Mouse (Mus musculus) limb, embryonic 13.5 days (tissue): ENCODE data around the gene Prm3. TPM values are rescaled to one million over a fixed set of nuclear protein-coding genes. Genes with fewer than 3 reads are reported as not detected.

Source experiments
- ATAC-seq: fragments of 200-750 bp; cut with Nextera tagmentation; 2 replicates; pipeline ENCODE4 v1.8.0; 2017; ENCODE audit warnings: low read depth, moderate number of reproducible peaks, moderate TSS enrichment; ENCODE audit not compliant: low FRiP score
- H3K27ac ChIP-seq: fragments of 300-500 bp; sonication (generic); 2 replicates; pipeline ENCODE4 v1.5.1; 2015; ENCODE audit warnings: inconsistent platforms, mild to moderate bottlenecking, moderate library complexity
- H3K27me3 ChIP-seq: fragments of 300-500 bp; sonication (generic); 2 replicates; pipeline ENCODE4 v1.6.1; 2015; ENCODE audit warnings: mild to moderate bottlenecking, inconsistent platforms
- H3K36me3 ChIP-seq: fragments of 300-500 bp; sonication (generic); 2 replicates; pipeline ENCODE4 v1.6.1; 2015; ENCODE audit warnings: inconsistent platforms, mild to moderate bottlenecking, moderate library complexity
- H3K4me1 ChIP-seq: fragments of 300-500 bp; sonication (generic); 2 replicates; pipeline ENCODE4 v1.6.1; 2015; ENCODE audit warnings: inconsistent platforms
- H3K4me2 ChIP-seq: fragments of 300-500 bp; sonication (generic); replicated peaks from 2 replicates; pipeline ENCODE4 v1.6.1; 2015; ENCODE audit warnings: inconsistent platforms, mild to moderate bottlenecking, moderate library complexity
- H3K4me3 ChIP-seq: fragments of 300-500 bp; sonication (generic); 2 replicates; pipeline ENCODE4 v1.5.1; 2015; ENCODE audit warnings: moderate library complexity, mild to moderate bottlenecking, inconsistent platforms
- H3K9ac ChIP-seq: fragments of 300-500 bp; sonication (generic); 2 replicates; pipeline ENCODE4 v1.6.1; 2015; ENCODE audit warnings: mild to moderate bottlenecking, inconsistent platforms
- H3K9me3 ChIP-seq: fragments of 300-500 bp; sonication (generic); 2 replicates; pipeline ENCODE4 v1.6.1; 2016; ENCODE audit warnings: inconsistent platforms
- WGBS: fragments of 180-500 bp; shearing (Covaris S2); methylation state at CpG from one replicate; pipeline ENCODE4 v1.1.7; 2015; 5-methylcytosine and 5-hydroxymethylcytosine counted together
- polyA plus RNA-seq: library from polyadenylated mRNA; unstranded; fragments of >200 nt; fragmentation: Nextera tagmentation; extraction: Ambion mirVana; gene quantifications from 2 replicates; pipeline ENCODE4 v1.2.1, GENCODE M21; 2015

The Prm3 gene
- polyA plus RNA-seq, 1 experiment from 2014 or later: not detected

GRCm38 (mm10) chr16:10767158-10767557 lies 23.6 kb downstream of the Prm3 start:
- no peaks in the 10 kb centered on the region for H3K27me3 ChIP-seq
- ATAC-seq: no peak
- no peak overlapping the region for H3K4me2 ChIP-seq
- WGBS: 56% methylated on average over 4 of the region's 4 CpGs
- H3K4me3 ChIP-seq: no peak overlapping the region
- no peak overlapping the region for H3K9ac ChIP-seq
- no peaks in the 10 kb centered on the region for H3K9me3 ChIP-seq
- no peak overlapping the region for H3K27ac ChIP-seq
- peaks cover 27% of the 10 kb centered on the region for H3K4me1 ChIP-seq
- no peaks in the 10 kb centered on the region for H3K36me3 ChIP-seq

GRCm38 (mm10) chr16:10764323-10764722 lies 26.4 kb downstream of the Prm3 start:
- H3K4me3 ChIP-seq: no peak overlapping the region
- no peaks in the 10 kb centered on the region for H3K27me3 ChIP-seq
- no peak overlapping the region for H3K9ac ChIP-seq
- no peaks in the 10 kb centered on the region for H3K36me3 ChIP-seq
- no peak for ATAC-seq
- H3K4me1 ChIP-seq: peaks cover 7% of the 10 kb centered on the region; the same call in 1 of the 2 replicates
- 72% methylated on average over 2 of the region's 2 CpGs for WGBS
- H3K27ac ChIP-seq: no peak overlapping the region
- H3K4me2 ChIP-seq: no peak overlapping the region
- no peaks in the 10 kb centered on the region for H3K9me3 ChIP-seq

DNA sequence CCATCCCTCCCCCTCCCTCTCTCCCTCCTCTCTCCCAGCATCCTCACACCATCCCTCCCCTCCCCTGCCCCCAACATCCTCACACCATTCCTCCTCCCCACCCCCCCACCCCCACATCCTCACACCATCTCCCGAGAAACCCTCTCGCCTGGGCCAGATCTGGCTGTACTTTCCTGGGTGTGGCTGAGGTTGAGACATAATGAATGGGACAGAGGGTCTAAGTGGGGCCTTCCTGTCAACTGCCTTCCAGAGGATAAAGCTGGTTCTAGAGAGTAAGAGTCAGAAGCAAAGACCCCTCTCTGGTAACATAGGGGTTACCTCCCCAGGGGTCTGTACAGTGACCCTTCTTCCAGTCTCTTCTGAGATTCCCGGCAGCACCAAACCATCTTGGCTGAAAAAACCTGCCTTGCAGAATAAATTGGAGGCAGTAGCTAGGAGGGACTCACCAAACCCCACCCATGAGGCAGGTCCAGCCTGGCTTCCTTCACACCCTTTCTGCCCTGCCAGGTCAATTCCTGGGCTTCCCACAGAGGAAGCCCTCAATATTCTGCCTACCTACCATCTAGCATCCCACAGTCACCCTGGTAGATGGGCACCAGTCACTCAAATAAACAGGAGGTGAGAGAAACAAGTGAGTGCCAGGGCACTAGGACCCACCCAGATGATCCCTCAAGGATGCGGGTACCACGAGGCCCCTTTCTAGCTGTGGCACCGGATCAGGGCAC lies 27.0 kb downstream of the Prm3 start:
- no peaks in the 10 kb centered on the region for H3K36me3 ChIP-seq
- no peak overlapping the region for H3K9ac ChIP-seq
- H3K27me3 ChIP-seq: no peaks in the 10 kb centered on the region
- no peak overlapping the region for H3K27ac ChIP-seq
- H3K4me2 ChIP-seq: no peak overlapping the region
- 61% methylated on average over 6 of the region's 6 CpGs for WGBS
- no peak for ATAC-seq
- H3K4me1 ChIP-seq: peaks cover 2% of the 10 kb centered on the region; the same call in 1 of the 2 replicates
- H3K9me3 ChIP-seq: no peaks in the 10 kb centered on the region
- no peak overlapping the region for H3K4me3 ChIP-seq

DNA sequence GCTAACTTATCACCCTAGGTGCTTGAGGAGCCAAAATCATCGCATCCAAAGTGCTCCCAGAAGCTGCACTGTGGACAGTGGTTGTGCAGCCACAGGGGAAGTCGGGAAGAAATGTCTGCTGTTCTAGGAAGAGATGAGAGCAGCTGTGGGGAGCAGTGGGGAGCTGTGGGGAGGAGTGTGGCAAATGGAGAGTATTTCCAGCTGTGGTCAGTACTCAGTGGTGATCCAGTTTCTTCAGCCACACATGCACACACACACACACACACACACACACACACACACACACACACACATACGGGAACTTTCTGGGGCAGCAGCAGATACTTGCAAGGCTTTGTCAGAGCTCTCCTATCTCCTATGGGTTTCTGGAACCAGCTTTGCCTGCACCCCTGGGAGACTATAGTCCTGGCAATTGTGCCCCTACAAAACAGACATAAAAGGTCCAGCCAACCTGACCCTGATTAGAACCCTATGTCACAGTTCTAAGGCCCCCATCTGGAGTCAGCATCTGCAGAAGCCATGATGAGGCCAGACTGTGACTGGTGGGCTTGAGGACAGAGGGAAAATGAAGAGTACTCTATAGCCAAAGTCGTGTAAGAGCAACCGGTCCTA lies 28.0 kb downstream of the Prm3 start:
- Histone ChIP-seq H3K9me3 (no peaks in the 10 kb centered on the region), H3K27ac (no peak overlapping the region), H3K4me1 (no peaks in the 10 kb centered on the region), H3K4me2 (no peak overlapping the region), H3K4me3 (no peak overlapping the region), H3K36me3 (no peaks in the 10 kb centered on the region), H3K9ac (no peak overlapping the region), H3K27me3 (no peaks in the 10 kb centered on the region)
- ATAC-seq: no peak
- 69% methylated on average over 5 of the region's 5 CpGs for WGBS

DNA sequence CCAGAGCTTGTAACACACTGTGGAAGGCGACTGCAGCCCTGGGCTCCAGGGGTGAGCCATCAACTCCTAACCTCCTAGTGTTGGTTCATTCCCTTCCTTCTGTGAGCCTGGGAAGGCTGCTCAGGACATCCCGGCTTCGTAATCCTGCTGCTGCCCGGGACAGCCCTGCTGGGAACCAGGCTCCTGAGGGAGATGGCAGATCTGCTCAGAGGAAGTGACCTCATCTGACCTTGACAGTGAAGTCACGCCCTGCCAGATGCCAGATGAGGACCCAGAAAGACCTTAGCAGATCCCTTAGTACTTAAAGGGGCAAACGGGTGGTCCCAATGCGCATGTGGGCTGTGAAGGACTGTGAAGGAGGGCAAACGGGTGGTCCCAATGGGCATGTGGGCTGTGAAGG lies 29.5 kb downstream of the Prm3 start:
- H3K9ac ChIP-seq: no peak overlapping the region
- H3K36me3 ChIP-seq: no peaks in the 10 kb centered on the region
- H3K4me1 ChIP-seq: no peaks in the 10 kb centered on the region
- no peaks in the 10 kb centered on the region for H3K9me3 ChIP-seq
- H3K27ac ChIP-seq: no peak overlapping the region
- H3K4me2 ChIP-seq: no peak overlapping the region
- no peak overlapping the region for H3K4me3 ChIP-seq
- no peaks in the 10 kb centered on the region for H3K27me3 ChIP-seq
- ATAC-seq: no peak
- WGBS: 56% methylated on average over 8 of the region's 8 CpGs

DNA sequence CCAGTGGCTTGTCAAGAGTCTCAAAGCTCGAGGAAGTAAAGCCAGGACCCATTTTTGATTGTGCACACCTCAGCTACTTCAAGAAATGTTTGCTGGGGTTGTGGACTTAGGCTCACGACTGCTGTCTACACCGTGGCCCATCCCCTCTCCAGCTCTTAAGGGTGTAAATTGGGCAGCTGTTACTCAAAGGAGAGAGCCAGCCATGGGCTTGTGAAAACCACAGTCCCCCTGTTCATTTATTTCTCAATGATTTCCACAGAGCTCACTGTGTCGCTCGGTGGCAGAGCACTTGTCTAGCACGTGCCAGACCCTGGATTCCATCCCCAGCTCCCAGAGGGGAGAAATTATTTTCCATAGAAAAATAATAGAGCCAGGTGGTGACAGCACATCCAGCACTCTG lies 34.5 kb downstream of the Prm3 start:
- Histone ChIP-seq H3K4me1 (no peaks in the 10 kb centered on the region), H3K36me3 (no peaks in the 10 kb centered on the region), H3K27ac (no peak overlapping the region), H3K9ac (no peak overlapping the region), H3K4me3 (no peak overlapping the region), H3K9me3 (no peaks in the 10 kb centered on the region), H3K27me3 (no peaks in the 10 kb centered on the region), H3K4me2 (no peak overlapping the region)
- WGBS: 61% methylated on average over 6 of the region's 6 CpGs
- ATAC-seq: no peak

- no peak for ATAC-seq
- 89% methylated on average over 3 of the region's 3 CpGs for WGBS
- Histone ChIP-seq H3K27ac (no peak overlapping the region), H3K9me3 (no peaks in the 10 kb centered on the region), H3K36me3 (no peaks in the 10 kb centered on the region), H3K4me3 (no peak overlapping the region), H3K4me1 (peaks cover 9% of the 10 kb centered on the region), H3K4me2 (no peak overlapping the region), H3K27me3 (no peaks in the 10 kb centered on the region), H3K9ac (no peak overlapping the region)
Measured at GRCm38 (mm10) chr16:10754521-10755296, 36.0 kb downstream of the Prm3 start.

DNA sequence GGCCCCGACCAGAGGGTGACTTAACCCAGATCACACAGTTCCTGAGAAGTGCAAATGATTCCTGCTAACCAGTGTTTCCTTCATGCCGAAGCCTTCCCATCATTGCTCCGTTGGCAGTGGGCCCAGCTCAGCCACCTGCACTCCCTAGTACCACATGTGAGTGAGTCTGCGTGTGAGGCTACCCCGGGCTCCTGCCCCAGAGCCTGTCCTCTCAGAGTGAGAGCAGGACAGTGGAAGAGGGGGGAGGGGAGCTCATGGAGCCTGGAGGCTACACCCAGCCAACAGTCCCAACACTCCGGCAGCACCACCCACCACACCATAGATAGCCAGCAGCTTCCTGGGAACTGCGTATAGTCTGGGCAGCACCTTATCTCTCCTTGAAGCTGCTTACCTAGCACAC lies 40.9 kb downstream of the Prm3 start:
- no peak overlapping the region for H3K4me2 ChIP-seq
- WGBS: 38% methylated on average over 7 of the region's 7 CpGs
- no peaks in the 10 kb centered on the region for H3K27me3 ChIP-seq
- H3K27ac ChIP-seq: no peak overlapping the region
- H3K9ac ChIP-seq: no peak overlapping the region
- H3K4me1 ChIP-seq: peaks cover 25% of the 10 kb centered on the region
- H3K9me3 ChIP-seq: no peaks in the 10 kb centered on the region
- H3K4me3 ChIP-seq: no peak overlapping the region
- ATAC-seq: peak; percentile 73
- no peaks in the 10 kb centered on the region for H3K36me3 ChIP-seq

DNA sequence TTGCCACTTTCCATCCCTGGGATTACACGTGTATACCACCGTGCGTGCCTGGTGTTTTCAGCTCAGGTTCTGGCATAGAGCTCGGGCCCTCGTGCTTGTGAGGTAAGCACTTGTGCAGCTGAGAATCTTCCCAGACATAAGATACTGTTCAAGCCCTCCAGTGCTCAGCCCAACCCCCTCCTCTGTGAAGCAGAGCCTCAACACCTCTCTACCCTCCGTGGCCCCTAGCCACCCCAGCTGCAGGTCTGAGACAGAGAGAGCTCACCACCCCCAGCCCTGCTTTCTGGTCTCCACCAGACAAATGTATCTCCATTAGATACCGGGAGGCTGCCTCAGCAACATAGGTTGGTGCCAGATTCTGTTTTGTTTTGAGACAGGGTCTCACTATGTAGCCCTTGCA lies 41.5 kb downstream of the Prm3 start:
- Histone ChIP-seq H3K9ac (no peak overlapping the region), H3K27me3 (no peaks in the 10 kb centered on the region), H3K36me3 (no peaks in the 10 kb centered on the region), H3K27ac (no peak overlapping the region), H3K4me1 (peaks cover 31% of the 10 kb centered on the region), H3K4me3 (no peak overlapping the region), H3K9me3 (no peaks in the 10 kb centered on the region), H3K4me2 (no peak overlapping the region)
- 0 out of 2 replicates have a peak, but pooled peaks have one; percentile 13 for ATAC-seq
- 59% methylated on average over 7 of the region's 7 CpGs for WGBS

- Histone ChIP-seq H3K9ac (no peak overlapping the region), H3K4me1 (peaks cover 33% of the 10 kb centered on the region), H3K9me3 (no peaks in the 10 kb centered on the region), H3K27ac (no peak overlapping the region), H3K27me3 (no peaks in the 10 kb centered on the region), H3K4me3 (no peak overlapping the region), H3K36me3 (no peaks in the 10 kb centered on the region), H3K4me2 (no peak overlapping the region)
- 71% methylated on average over 2 of the region's 2 CpGs for WGBS
- ATAC-seq: no peak
Measured at GRCm38 (mm10) chr16:10741082-10741481, 49.6 kb downstream of the Prm3 start.
